Mouse (Mus musculus): Measurements from ENCODE around the gene Emilin3. TPM values are rescaled to one million over a fixed set of nuclear protein-coding genes. Genes with fewer than 3 reads are reported as not detected.

The Emilin3 gene
- total and polyA plus RNA-seq, 3 experiments = 0.04 to 2.8 (median 1.5) TPM

DNA sequence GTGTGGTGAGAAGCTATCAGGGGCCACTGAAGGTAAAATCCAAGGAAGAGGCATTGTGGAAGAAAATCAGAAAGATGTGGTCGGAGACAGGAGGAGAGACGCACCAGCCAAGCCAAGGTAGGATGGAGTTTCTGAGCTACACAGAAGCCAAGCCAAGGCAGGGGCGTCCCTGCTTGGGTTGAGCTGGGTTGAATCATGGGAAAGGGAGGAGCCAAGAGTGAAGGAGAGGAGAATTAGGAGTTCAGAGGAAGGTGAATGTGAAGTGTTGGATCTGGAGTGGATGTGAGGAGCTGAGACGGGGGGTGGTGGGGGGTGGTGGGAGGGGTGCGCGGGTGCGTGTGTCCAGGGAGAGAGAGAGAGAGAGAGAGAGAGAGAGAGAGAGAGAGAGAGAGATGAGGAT, 9.2 kb upstream of the Emilin3 start:
- no peaks in the 10 kb centered on the region for H3K36me3 ChIP-seq (ENCODE audit: control insufficient read depth, insufficient read depth, low read length)
- H3K4me3 ChIP-seq = no peak overlapping the region
- intact Hi-C loops (cut with DNase I) = no loop called here
- H3K4me1 ChIP-seq (ENCODE audit: control insufficient read depth, insufficient read depth, low read length) = no peaks in the 10 kb centered on the region
- no peaks in the 10 kb centered on the region for H3K79me2 ChIP-seq (replicated peaks; ENCODE audit: control insufficient read depth, insufficient read depth, low read length)
- no peak for DNase-seq
- H3K27me3 ChIP-seq (ENCODE audit: control insufficient read depth, insufficient read depth, low read length) = no peaks in the 10 kb centered on the region
- WGBS = 80% methylated on average over 7 of the region's 7 CpGs
- H3K27ac ChIP-seq = no peak overlapping the region
- no peak overlapping the region for H3K9ac ChIP-seq (ENCODE audit: low read depth, low read length)
- TF ChIP-seq CTCF (IDR thresholded peaks at IDR 0.05) (no peak), EP300 (IDR thresholded peaks at IDR 0.05; ENCODE audit: insufficient read depth, low read depth, low read length) (no peak)

DNA sequence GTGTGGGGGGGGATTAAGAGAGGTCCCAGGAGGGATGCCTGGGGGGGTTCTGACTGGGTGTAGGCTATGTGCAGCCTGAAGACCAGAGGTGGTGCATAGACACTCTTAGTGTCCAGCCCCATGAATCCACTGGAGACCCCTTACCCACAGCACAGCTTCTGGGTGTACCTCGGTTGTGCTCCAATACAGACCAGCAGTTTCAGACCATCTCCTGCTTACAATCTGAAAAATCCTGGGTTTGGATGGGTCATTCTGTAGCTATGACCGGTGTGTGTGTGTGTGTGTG, 6.7 kb upstream of the Emilin3 start:
- H3K36me3 ChIP-seq (ENCODE audit: control insufficient read depth, insufficient read depth, low read length) = no peaks in the 10 kb centered on the region
- H3K27me3 ChIP-seq (ENCODE audit: control insufficient read depth, insufficient read depth, low read length) = no peaks in the 10 kb centered on the region
- no peaks in the 10 kb centered on the region for H3K4me1 ChIP-seq (ENCODE audit: control insufficient read depth, insufficient read depth, low read length)
- H3K9ac ChIP-seq (ENCODE audit: low read depth, low read length) = no peak overlapping the region
- TF ChIP-seq POLR2A (IDR thresholded peaks at IDR 0.05; ENCODE audit: insufficient read depth, low read depth, low read length) (no peak), EP300 (IDR thresholded peaks at IDR 0.05; ENCODE audit: insufficient read depth, low read depth, low read length) (no peak), CTCF (IDR thresholded peaks at IDR 0.05) (no peak)
- no peak overlapping the region for H3K27ac ChIP-seq
- no peak overlapping the region for H3K4me3 ChIP-seq
- no peak for DNase-seq
- WGBS = 91% methylated on average over 2 of the region's 2 CpGs
- no peaks in the 10 kb centered on the region for H3K79me2 ChIP-seq (replicated peaks; ENCODE audit: control insufficient read depth, insufficient read depth, low read length)
- intact Hi-C loops (cut with DNase I) = no loop called here

DNA sequence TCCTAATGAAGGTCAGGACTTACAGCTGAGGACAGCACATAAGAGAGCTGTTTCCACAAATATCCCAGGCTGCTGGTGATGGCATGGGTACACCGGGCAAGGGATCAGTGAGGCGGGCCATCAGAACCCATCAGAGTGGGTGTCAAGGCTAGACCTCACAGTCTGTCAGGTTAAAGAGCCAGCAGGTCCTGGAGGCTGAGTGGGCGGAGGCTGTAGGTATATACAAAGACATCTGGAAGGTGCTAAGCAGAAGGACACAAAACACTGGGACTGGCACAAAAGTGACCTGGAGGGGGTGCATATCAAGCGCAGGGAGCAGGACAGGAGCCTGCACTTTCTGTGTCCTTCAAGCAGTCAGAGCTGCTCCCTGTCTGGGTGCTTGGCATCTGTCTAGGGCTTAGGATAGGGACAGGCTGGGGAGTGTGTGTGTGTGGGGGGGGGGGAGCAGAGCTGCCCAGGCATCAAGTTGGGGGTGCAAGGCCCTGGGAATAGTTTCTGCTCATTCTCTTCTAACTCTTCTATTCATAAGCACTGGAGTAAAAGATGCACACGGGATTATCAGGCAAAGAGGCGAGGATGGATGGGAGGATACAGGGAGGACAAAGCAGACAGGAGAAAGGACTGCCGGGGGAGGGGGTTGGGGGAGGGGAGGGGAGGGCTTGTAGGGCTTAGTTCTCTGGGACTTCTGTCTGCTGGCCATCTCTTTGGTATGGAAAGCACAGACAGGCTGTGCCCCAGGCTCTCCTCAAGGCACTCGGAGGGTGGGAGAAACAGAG, 6.2 kb upstream of the Emilin3 start:
- WGBS = 77% methylated on average over 8 of the region's 8 CpGs
- no peak for DNase-seq

DNA sequence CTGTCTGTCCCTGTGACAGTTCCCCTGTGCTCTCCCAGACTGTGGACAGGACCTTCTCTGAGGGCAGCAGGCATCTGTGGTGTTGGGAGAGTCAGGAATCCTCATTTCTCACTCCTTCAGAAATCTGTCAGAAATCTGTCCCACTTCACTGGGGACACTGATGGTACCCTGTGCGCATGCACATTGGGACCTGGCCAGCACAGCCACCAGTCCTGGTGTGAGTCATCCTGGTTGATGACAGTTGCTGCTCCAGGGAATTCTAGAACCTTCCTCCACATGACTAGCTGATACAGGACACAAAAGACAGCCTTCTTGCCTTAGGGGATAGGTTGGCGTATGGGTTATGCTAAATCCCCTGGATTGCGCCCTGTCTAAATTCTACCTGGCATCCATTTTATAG, 5.2 kb upstream of the Emilin3 start:
- TF ChIP-seq POLR2A (IDR thresholded peaks at IDR 0.05; ENCODE audit: insufficient read depth, low read depth, low read length) (no peak), EP300 (IDR thresholded peaks at IDR 0.05; ENCODE audit: insufficient read depth, low read depth, low read length) (no peak), CTCF (IDR thresholded peaks at IDR 0.05) (no peak)
- H3K27me3 ChIP-seq (ENCODE audit: control insufficient read depth, insufficient read depth, low read length) = no peaks in the 10 kb centered on the region
- H3K27ac ChIP-seq = no peak overlapping the region
- intact Hi-C loops (cut with DNase I) = no loop called here
- no peaks in the 10 kb centered on the region for H3K36me3 ChIP-seq (ENCODE audit: control insufficient read depth, insufficient read depth, low read length)
- no peaks in the 10 kb centered on the region for H3K4me1 ChIP-seq (ENCODE audit: control insufficient read depth, insufficient read depth, low read length)
- WGBS = 71% methylated on average over 3 of the region's 3 CpGs
- DNase-seq = no peak
- H3K9ac ChIP-seq (ENCODE audit: low read depth, low read length) = no peak overlapping the region
- no peaks in the 10 kb centered on the region for H3K79me2 ChIP-seq (replicated peaks; ENCODE audit: control insufficient read depth, insufficient read depth, low read length)
- no peak overlapping the region for H3K4me3 ChIP-seq

More for the DNA sequence above, 6.2 kb upstream of the Emilin3 start:
- TF ChIP-seq POLR2A (IDR thresholded peaks at IDR 0.05; ENCODE audit: insufficient read depth, low read depth, low read length) = no peak
- TF ChIP-seq CTCF (IDR thresholded peaks at IDR 0.05) = no peak
- Histone ChIP-seq H3K79me2 (replicated peaks; ENCODE audit: control insufficient read depth, insufficient read depth, low read length) (no peaks in the 10 kb centered on the region), H3K27me3 (ENCODE audit: control insufficient read depth, insufficient read depth, low read length) (no peaks in the 10 kb centered on the region), H3K4me3 (no peak overlapping the region), H3K36me3 (ENCODE audit: control insufficient read depth, insufficient read depth, low read length) (no peaks in the 10 kb centered on the region), H3K4me1 (ENCODE audit: control insufficient read depth, insufficient read depth, low read length) (no peaks in the 10 kb centered on the region), H3K27ac (no peak overlapping the region), H3K9ac (ENCODE audit: low read depth, low read length) (no peak overlapping the region)
- intact Hi-C loops (cut with DNase I) = no loop called here

DNA sequence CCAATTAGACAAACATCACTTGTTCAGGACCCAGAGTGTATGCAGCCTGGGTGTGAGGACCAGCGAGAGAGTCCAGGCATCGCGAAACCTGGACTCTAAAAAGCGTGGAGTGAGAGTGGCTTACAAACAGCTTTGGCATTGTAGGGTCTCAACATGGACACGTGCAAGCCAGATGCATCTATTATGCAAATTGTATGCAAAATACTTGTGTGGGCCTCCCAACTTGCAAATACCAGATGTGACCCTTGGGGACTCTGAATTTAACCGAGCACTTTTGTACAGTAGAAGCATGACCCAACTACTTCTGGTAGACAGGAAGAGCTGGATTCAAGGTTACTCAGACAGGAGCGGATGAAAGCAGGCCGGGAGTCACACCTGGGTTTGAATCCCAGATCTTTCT, 4.6 kb upstream of the Emilin3 start:
- no peak overlapping the region for H3K4me3 ChIP-seq
- H3K4me1 ChIP-seq (ENCODE audit: control insufficient read depth, insufficient read depth, low read length) = no peaks in the 10 kb centered on the region
- DNase-seq = no peak
- intact Hi-C loops (cut with DNase I) = no loop called here
- no peak for TF ChIP-seq EP300 (IDR thresholded peaks at IDR 0.05; ENCODE audit: insufficient read depth, low read depth, low read length)
- no peak for TF ChIP-seq CTCF (IDR thresholded peaks at IDR 0.05)
- no peak for TF ChIP-seq POLR2A (IDR thresholded peaks at IDR 0.05; ENCODE audit: insufficient read depth, low read depth, low read length)
- H3K27me3 ChIP-seq (ENCODE audit: control insufficient read depth, insufficient read depth, low read length) = peaks cover 3% of the 10 kb centered on the region
- WGBS = 86% methylated on average over 8 of the region's 8 CpGs
- no peaks in the 10 kb centered on the region for H3K79me2 ChIP-seq (replicated peaks; ENCODE audit: control insufficient read depth, insufficient read depth, low read length)
- no peak overlapping the region for H3K27ac ChIP-seq
- no peak overlapping the region for H3K9ac ChIP-seq (ENCODE audit: low read depth, low read length)
- no peaks in the 10 kb centered on the region for H3K36me3 ChIP-seq (ENCODE audit: control insufficient read depth, insufficient read depth, low read length)

DNA sequence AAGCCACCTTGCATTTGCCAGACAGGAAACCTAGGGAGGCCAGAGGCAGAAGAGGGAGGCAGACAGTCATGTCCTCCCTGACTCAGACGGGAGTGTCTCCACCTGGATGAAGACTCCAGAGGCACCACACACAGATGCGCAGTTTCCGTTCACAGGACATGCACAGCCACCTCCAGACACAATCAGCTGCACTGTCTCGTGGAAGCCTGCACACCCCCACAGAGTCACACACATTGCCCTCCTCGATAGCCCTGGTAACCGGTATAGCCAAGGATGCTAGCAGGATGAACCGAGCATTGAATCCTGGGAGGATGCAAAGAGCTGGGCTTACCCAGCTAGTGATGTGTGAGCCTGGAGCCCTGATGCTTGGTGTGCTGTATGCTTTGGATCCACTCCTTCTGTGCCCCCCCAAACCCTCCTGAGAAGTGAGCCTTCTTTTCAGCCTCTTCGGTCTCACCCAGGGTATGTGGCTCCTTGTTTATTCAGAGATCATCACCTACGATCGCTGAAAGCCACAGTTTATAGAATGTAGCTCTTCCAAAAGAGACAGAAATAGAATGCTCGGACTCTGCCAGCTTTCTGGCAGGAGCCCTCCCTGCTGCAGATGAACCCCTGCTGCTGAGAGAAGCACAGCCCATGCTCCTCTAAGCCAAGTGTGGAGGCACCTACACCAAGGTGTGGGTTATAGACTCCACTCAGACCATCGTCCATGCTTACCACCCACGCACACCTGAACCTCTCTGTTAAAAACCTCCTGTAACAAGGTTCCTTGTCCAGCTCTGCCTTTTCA, 3.9 kb upstream of the Emilin3 start:
- H3K4me1 ChIP-seq (ENCODE audit: control insufficient read depth, insufficient read depth, low read length) = no peaks in the 10 kb centered on the region
- TF ChIP-seq POLR2A (IDR thresholded peaks at IDR 0.05; ENCODE audit: insufficient read depth, low read depth, low read length) (no peak), EP300 (IDR thresholded peaks at IDR 0.05; ENCODE audit: insufficient read depth, low read depth, low read length) (no peak), CTCF (IDR thresholded peaks at IDR 0.05) (no peak)
- H3K27ac ChIP-seq = no peak overlapping the region
- H3K27me3 ChIP-seq (ENCODE audit: control insufficient read depth, insufficient read depth, low read length) = peaks cover 8% of the 10 kb centered on the region
- WGBS = 47% methylated on average over 13 of the region's 13 CpGs
- no peak for DNase-seq
- no peaks in the 10 kb centered on the region for H3K79me2 ChIP-seq (replicated peaks; ENCODE audit: control insufficient read depth, insufficient read depth, low read length)
- H3K36me3 ChIP-seq (ENCODE audit: control insufficient read depth, insufficient read depth, low read length) = no peaks in the 10 kb centered on the region
- intact Hi-C loops (cut with DNase I) = no loop called here
- H3K4me3 ChIP-seq = no peak overlapping the region
- no peak overlapping the region for H3K9ac ChIP-seq (ENCODE audit: low read depth, low read length)

Data from heart, adult 2 months (tissue).